Mouse (Mus musculus) left cerebral cortex, postnatal 36 days (tissue): ENCODE results near the gene Prss12. TPM values are rescaled to one million over a fixed set of nuclear protein-coding genes. Genes with fewer than 3 reads are reported as not detected.
"Not testable (repeated sequence)": the region's sequence is repeated elsewhere in the genome, so short reads cannot be mapped to it uniquely, and the experiment has no call there.

ENCODE experiments used
- DNase-seq, 2 experiments: peaks; one replicate each; pipeline ENCODE4 v3.0.0; 2021 to 2022; ENCODE audit warnings: low spot score in 2 of 2, mixed read lengths in 1 of 2
- intact Hi-C: fragments of 180-260 bp; cut with DNase I; formaldehyde crosslinking; loops from one replicate; pipeline ENCODE4 v1.15.1; 2025
- total RNA-seq, 2 experiments: library from RNA; stranded (reverse); gene quantifications; 2 replicates each; pipeline ENCODE4 v1.2.3; 2021

Gene Prss12
- total RNA-seq, 2 experiments from 2014 or later = 15.7 to 18.0 TPM

DNA sequence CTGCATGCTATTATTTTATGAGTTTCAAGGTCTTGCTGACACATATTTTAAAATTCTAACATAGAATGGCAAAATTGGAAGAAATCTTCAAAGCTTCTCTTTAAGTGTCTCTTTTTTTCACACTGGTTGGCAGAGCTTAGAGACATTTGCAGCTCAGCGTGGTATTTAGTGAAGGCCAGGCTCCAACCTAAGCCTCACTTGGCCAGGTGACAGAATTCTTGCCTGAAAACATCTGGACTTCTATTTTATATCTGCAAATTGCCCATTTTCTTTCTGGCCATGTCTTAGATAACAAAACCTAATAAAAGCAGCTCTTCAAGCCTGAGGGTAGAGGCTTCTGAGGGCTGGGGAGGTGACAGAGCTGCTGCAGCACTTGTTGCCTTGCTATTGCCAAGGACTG is 13.7 kb downstream of the Prss12 start:
- intact Hi-C loops = no loop called here
- DNase-seq = no peak

DNA sequence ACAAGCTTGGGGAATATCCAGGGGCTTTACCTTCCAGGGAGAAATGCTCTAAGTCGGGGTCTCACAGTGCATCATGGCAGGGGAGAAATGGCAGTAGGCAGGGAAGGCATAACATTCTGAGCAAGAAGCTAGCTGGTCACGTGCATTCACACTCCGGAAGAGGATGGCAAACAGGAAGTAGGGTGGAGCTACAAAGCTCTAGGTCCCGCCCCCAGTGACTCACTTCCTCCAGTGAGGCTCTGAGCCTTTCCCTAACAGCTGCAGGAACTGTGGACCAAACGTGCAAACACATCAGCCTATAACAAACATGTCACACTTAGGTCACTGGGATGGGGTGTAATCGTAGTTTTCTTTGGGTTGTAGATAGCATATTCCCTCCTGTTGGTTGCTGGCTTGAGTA is 15.6 kb downstream of the Prss12 start:
- intact Hi-C loops = no loop called here
- DNase-seq = no peak

DNA sequence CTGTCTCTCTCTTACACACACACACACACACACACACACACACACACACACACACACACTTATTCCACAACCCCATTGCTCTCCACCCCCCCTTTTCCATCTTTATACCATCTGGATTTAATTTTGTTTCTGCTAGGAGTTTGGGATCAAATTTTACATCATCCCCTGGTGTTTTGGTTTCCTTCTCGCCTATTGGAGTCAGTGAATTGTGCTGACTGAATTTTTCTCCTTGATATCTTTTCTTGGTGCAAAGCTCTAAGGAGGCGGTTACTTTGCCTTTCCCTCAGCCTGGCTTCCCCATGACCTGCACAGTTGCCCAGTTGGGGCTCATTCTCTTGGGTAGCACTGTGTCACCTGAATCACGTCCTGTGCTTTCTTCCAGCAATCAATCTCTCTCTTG is 30.1 kb downstream of the Prss12 start:
- intact Hi-C loops = no loop called here

DNA sequence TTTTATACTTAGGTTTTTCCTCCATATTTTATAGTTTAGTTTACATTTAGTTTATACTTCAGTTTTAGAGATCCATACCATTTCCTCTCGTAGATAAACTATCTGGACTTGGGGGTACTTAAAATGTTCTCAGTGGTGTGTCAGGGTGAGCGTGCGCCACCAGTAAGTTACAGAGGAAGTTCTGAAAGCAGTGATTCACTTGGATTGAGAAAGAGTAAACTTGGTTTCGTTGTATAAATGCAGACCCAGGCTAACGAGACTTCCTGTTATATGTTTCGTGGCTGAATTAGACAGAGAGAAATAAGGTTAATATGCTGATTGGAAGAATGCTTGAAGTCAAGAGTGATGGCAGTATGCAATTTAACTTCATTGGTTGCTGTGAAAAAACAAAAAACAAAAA is 34.6 kb downstream of the Prss12 start:
- DNase-seq = no peak
- intact Hi-C loops = no loop called here

More for the DNA sequence above, 30.1 kb downstream of the Prss12 start:
- no peak for DNase-seq

DNA sequence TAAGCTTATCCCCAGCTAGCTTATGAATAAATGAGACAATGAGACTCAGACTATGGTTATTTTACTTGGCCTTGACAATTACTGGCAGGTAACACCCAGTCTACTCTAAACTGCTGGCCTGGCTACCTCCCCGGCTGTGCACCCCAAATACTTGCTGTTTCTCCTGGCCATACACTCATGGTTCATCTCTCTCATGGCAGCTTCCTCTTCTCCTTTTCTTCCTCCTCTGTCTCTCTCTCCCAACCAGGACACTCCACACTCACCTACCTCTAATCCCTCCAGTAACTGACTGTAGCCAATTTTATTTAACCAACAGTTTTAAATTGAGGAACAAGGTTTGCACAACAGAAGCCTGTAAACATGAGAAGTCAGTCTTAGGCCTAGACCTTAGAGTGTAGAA is 45.1 kb downstream of the Prss12 start:
- no peak for DNase-seq
- intact Hi-C loops = no loop called here

DNA sequence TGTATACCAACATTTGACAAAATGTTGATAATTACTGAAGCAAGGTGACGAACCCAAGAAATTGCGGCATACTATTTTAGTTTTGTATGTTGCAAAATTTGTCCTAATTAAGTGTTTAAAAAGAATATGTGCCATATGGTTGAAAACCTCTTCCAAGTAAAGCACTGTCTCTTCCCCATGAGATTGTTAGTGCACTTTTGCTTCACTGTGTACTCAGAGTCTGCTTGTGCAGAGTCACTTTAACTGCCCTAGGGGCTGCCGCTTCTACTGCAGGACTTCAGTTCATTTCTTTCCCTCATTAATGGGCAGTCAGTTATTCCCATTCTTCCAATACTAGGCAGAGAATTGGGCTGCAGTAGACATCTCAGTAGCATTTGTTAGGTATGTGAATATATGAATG is 46.5 kb downstream of the Prss12 start:
- no peak for DNase-seq
- intact Hi-C loops = no loop called here

DNA sequence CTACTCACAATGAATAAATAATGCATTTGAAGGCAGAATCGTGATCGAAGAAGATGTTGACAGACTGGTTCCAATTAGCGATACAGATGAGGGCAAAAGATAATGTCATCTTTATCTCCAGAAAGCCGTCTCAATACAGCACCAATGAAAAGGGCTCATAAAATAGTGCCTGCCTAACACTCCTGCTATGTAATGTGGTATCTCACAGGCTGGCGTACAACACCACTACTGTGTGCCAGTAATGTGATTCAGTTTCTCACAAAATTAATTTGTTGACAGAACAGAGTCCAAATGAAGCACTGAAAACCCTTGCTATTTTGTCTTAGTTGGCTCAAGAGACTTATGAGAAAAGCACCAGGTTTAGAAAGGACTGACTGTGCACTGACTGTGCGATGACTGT is 48.4 kb downstream of the Prss12 start:
- intact Hi-C loops = no loop called here
- no peak for DNase-seq

DNA sequence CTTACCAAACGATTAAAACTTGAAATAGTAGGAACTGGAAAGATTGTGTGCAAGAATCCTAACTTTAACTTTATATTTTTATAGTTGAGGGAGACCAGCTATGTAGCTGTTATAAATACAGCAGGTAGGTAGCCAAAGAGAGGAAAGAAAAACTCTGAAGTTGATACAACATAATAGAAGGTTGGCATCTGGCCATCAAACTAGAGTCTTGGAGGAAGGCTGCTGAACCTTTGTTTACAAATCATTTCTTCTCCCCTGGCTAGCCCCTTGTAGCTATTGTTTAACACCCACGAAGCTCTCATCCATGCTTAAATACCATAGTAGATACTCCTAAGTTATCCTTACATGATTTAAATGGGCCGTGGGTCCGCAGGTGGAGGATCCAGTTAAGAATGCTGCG is 52.1 kb downstream of the Prss12 start:
- DNase-seq = no peak
- intact Hi-C loops = no loop called here

DNA sequence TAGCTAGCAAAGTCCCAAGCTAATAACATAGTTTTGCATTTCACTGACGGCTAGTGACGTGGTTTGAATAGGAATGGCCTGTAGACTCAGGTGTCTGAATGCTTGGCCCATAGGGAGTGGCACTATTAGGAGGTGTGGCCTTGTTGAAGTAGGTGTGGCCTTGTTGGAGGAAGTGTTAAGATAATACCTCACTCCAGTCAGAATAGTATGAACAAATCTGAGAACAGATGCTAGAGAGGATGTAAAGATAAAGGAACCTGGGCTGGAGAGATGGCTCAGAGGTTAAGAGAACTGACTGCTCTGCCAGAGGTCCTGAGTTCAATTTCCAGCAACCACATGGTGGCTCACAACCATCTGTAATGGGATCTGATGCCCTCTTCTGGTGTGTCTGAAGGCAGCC is 55.1 kb downstream of the Prss12 start:
- intact Hi-C loops, DNase-seq: not testable (repeated sequence)

DNA sequence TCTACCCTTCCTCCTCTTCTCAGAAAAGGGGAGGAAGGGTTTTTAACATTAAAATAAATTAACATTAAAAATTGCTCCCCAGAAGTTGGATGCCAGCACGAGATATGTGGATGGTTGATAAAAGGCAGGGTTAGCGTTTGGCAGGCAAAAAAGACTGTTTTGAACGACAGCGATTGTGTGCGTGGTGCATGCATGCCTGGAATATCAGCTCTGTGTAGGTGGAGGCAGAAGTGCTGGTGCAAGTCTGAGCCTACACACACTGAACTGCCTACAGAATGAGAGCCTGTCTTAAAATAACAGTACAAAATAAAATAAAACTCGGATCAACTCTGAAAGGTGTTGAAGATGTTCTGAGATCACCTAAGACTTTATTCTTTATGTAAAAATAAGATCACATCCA is 57.2 kb downstream of the Prss12 start:
- peak; percentile 31 to 61 for DNase-seq
- intact Hi-C loops = no loop called here

DNA sequence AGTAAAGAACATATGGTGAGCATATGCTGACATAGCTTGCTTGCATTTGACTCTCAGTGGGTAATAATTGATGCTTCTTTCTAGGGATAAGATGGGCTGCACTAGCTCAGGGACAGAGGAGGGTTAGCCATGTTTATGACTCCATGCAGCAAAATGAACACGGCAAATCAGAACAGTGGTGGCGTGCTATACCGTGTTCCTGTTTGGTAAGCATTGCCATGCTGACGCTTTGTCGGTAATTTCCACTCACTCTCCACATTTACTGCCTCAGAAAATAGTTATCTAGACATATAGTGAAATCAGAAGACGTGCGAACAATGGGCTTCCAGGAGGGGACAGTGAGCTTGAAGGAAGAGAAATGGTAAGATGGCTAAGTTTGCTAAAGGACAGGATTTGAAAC is 58.1 kb downstream of the Prss12 start:
- intact Hi-C loops = loop anchor here (5.0 kb wide), 1 partner anchor 57 kb away; the partner anchor contains the start of gene Prss12
- no peak for DNase-seq

DNA sequence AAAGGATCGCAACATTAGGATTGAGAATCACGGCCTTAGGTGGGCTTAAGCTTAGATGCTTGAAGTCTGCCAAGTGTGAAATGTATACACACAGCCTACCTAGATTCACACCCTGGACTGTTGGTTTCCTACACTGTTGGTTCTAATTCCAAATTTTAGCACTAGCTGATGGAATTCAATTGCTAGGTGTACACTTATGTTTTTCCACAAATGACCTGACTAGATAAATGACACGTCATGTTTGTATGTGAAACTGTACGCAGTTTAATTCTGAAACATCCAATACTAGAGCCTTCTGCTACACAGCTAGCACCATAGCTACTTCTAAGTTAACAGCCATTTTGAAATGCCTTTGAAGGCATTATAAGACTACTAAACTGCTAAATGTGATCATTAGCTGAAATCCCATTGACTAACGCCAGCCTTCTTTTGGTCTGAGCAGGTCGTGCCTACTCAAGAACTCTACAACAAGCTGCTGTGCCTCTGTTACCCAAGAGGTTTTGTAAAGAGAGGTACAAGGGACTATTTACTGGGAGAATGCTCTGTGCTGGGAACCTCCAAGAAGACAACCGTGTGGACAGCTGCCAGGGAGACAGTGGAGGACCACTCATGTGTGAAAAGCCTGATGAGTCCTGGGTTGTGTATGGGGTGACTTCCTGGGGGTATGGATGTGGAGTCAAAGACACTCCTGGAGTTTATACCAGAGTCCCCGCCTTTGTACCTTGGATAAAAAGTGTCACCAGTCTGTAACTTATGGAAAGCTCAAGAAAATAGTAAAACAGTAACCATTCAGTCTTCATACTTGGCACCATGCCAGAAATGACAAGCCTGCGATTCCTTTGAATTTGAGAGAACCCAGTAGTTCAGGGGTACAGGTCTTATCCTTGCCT is 59.3 kb downstream of the Prss12 start:
- no peak for DNase-seq
- intact Hi-C loops = loop anchor here (5.0 kb wide), 1 partner anchor 59 kb away; the partner anchor contains the start of gene Prss12

DNA sequence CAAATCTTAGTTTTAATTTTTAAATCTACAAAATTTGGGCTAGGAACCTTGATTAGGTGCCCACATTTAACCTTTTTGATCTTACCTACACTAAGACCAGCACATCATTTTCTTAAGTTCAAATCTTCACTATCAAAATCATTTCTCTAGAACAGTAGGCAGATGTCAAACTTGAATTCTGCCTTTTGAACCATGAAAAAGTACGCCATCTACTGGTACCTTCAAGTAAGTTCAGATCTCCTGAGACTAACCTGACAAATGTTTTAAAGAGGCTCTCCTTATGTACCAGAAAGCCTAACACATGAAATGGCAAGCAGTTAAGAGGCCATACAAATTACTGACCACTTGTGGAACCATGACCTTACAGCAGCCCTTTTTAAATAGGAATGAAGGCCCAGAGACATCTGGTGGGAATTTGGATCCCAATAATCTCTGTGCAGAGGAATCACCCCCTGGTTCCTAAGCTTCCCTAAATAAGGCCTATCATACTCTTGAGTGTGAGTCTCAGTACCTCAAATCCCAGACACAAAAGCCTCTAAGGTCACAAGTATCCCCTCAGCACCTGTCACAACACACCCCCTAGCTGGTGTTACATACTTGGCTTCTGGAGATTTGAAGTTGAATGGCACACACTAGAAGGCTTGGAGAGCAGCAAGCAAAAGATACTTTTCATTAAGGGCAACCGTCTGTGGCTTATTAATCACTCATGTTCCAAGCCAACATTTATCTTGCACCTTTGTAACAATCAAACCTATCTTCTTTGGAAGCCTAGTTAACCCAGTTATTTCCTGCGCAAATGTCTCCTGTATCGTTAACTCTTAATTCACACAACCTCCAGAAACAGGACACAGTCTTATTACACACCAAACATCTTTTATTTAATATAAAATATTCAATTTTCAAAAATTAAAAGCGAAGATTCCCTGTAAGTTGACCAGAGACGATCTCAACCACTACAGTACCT is 60.3 kb downstream of the Prss12 start:
- no peak for DNase-seq
- intact Hi-C loops = loop anchor here (5.0 kb wide), 1 partner anchor 60 kb away; the partner anchor contains the start of gene Prss12

DNA sequence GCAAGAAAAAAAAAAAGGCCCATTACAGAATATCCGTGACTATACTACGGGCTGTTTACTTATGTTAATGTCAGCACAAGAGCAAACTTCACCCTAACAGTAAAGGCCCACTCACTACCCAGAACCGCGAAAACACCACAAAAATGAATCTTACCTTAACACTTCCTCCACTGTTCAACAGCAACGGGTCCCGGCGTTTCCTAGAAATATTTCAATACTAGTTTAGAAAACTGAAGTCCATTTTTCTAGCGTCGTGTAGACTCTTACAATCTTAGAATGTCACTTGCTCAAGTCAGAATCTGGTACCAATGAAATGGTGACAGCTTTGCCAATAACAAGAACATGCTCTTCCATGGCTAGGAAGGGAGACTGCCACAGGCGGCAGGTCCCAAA is 60.9 kb downstream of the Prss12 start:
- intact Hi-C loops = loop anchor here (2.0 to 5.0 kb wide), 2 partner anchors 60 to 123 kb away; partner anchors contain the start of gene Prss12
- DNase-seq = no peak

DNA sequence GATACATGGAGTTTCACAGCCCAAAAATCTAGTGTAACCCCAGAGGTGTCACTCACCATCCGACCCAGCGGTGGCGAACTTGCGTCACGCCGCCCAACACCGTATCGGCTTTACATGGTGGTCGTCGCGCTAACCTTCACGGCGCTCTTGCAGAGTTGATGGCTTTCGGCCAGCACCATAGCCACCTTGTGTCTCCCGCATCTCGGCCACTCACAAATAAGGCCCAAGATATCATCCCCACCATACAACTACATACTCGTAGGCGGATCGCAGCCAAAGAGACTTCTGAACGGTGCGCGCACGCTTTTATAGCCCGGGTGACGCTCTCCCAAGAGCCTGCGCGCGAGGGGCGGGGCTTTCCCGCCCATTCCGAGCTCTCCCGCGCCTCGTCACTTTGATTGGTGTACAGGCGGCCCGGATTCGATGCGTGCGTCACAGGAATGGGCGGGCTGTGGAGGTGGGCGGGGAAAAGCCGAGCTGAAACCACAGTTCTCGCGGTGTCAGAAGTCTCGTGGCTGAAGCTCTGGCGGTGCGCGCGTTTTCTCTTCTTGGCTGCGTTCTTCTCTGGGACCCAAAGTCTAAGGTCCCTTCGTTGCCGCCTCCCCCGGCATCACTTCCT is 61.5 kb downstream of the Prss12 start:
- peak; percentile 98 to 99 for DNase-seq
- intact Hi-C loops = loop anchor here (2.0 to 5.0 kb wide), 2 partner anchors 61 to 123 kb away; partner anchors contain the start of gene Prss12

DNA sequence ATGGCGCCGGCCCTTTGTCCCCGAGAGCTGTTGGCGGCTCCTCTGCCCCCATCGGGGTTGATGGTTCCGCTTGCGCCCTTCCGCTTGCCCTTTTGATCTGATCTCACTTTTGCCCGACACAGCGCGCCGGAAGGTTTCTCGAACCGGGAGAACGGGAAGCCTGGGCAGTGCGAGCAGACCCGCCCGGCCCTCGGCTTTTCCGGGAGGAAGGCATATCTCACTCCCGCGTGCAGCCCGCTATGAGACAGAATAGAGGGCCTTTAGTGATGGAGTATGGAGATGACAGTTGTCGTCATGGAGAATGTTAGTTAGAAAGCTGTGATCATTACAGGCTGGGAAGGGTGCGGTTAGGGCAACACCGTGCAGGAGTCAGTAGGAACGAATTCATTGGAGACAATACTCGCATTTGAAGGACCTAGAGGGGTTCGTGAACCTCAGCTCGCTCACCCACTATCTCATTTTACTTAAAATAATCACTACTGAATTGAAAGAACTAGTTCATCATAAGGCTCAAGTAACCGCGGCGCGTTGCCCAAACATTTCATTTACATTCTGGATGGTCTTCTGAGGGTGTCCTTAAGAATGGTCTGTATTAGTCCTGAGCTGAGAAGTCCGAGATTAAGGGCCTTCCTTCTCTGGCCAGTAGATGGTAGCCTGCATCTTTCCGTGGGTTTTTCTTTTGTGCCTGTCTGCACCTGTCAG is 62.1 kb downstream of the Prss12 start:
- intact Hi-C loops = loop anchor here (2.0 to 5.0 kb wide), 2 partner anchors 62 to 124 kb away; partner anchors contain the start of gene Prss12
- DNase-seq = no peak

DNA sequence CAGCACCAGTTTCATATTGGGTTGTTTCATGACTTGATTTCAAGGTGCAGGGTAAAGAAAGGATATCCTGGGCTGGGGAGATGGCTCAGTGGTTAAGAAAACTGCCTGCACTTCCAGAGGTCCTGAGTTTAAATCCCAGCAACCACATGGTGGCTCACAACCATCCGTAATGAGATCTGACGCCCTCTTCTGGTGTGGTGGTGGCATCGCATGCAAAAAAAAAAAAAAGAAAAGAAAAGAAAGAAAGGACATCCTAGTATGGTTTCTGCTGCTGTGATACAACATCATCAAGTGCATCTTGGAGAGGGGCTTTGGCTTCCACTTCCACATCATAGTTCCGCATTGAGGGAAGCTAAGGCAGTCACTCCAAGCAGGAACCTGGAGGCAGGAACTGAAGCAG is 65.1 kb downstream of the Prss12 start:
- no peak for DNase-seq
- intact Hi-C loops = loop anchor here (10.0 kb wide), 1 partner anchor 553 kb away; no protein-coding TSS in a partner anchor

DNA sequence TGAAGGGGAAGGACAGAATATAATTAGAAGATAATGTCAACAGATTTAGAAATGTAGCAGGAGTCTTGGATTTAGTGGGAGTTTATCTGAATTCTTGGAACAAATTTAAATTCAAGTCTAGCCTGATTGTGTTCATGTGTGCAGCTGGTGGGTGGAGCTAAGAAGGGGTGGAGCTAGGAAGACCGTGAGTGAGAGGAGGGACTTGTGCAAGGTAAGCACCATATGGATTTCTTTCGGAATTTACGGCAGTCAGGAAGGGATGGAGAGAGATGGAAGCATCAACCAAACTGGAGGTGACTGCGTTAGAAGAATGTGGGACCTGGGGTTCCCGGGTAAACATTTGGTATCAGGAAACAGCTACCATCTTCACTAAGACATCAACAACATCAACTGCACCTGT is 68.2 kb downstream of the Prss12 start:
- no peak for DNase-seq
- intact Hi-C loops = loop anchor here (1.0 to 10.0 kb wide), 2 partner anchors 550 to 1072 kb away; no protein-coding TSS in a partner anchor
